Mouse (Mus musculus) forelimb bud, embryonic 11.5 days (tissue): Measurements from ENCODE around the gene Sparc.

Experiments used
- DNase-seq: peaks from one replicate; pipeline ENCODE4 v3.0.0-alpha.2; 2012; ENCODE audit warnings: low read depth, low spot score

Gene Sparc

GRCm38 (mm10) chr11:55365840-55366239 is 57.1 kb downstream of the Sparc start:
- no peak for DNase-seq

- DNase-seq = peak; percentile 64
Observed at GRCm38 (mm10) chr11:55365242-55365641, 57.7 kb downstream of the Sparc start.

- no peak for DNase-seq
Observed at GRCm38 (mm10) chr11:55364662-55365061, 58.3 kb downstream of the Sparc start.

- no peak for DNase-seq
Observed at GRCm38 (mm10) chr11:55358094-55358783, 64.7 kb downstream of the Sparc start.

GRCm38 (mm10) chr11:55356846-55357245 is 66.1 kb downstream of the Sparc start:
- DNase-seq = no peak
